Mouse (Mus musculus) kidney, adult 2 months (tissue): ENCODE results near the gene Crtc3.

ENCODE experiments used
- CTCF ChIP-seq: fragments of 200-500 bp; conservative IDR thresholded peaks from 2 replicates; pipeline ENCODE4 v1.5.1; 2011; ENCODE audit warnings: low read depth, mild to moderate bottlenecking, control low read depth, low read length, moderate library complexity, mixed read lengths; ENCODE audit not compliant: insufficient read depth, insufficient read length
- POLR2A ChIP-seq: fragments of 200-500 bp; IDR thresholded peaks from one replicate; pipeline ENCODE4 v1.6.1; 2011; ENCODE audit warnings: low read depth, low read length, control low read depth

DNA sequence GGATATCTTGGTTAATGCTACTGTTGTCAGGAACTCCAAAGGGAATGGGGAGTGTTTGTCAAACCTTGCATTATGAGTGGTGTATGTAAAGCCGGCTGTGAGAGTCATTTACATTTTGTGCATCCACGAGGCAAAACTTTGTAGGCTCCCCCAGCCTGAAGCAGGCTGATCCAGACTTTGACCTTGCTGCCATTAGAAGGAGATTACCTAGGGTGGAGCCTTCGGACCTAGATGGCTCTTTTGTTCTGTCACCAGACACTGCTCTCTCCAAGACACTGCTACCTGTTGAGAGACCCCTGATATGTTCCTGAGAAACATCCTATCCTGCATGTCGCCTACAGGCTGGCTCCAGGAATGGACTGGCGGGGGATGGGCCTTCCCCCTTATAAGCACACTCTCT is 149.1 kb downstream of the Crtc3 start:
- TF ChIP-seq CTCF: no peak
- TF ChIP-seq POLR2A: no peak
